Mouse (Mus musculus) cerebellum, postnatal 36 days (tissue): ENCODE data around the gene Gm17190.
"Not testable (repeated sequence)": the region's sequence is repeated elsewhere in the genome, so short reads cannot be mapped to it uniquely, and the experiment has no call there.

Experiments
- DNase-seq, 2 experiments: peaks; one replicate each; pipeline ENCODE4 v3.0.0; 2021 to 2022; ENCODE audit warnings: mixed read lengths in 2 of 2

The Gm17190 gene

DNA sequence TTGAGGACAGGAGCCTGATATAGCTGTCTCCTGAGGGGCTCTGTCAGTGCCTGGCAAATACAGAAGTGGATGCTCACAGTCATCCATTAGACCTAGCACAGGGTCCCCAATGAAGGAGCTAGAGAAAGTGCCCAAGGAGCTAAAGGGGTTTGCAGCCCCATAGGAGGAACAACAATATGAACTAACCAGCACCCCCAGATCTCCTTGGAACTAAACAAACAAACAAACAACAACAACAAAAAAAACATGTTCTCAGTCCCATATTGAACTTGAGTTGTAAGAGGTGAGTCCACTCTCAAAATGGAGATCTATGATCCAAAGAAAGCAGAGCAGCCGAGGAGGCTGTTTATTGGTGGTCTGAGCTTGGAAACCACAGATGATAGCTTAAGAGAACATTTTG lies at the start of gene Gm17190:
Gm17190 (plus strand) TSS at position 301 of the 400 bp plus-strand sequence.
- DNase-seq: not testable (repeated sequence)

DNA sequence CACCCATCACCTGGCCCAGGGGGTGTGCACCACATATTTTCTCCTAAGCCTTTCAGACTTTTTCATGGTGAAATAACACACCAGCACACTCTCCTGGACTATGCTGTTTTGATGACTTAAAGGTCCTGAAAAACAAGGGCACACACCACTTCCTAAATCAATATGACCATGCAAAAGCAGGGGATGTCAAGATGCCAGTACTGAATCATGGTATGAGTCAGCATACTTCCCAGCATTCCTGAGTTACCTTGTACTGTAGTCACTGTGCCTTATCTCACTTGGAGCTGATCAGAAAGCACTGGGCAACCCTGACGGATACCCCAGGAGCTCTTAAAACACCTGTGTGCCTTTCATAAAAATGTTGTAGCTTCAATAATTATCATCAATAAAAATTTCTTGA lies 42.3 kb upstream of the Gm17190 start:
- DNase-seq: no peak

DNA sequence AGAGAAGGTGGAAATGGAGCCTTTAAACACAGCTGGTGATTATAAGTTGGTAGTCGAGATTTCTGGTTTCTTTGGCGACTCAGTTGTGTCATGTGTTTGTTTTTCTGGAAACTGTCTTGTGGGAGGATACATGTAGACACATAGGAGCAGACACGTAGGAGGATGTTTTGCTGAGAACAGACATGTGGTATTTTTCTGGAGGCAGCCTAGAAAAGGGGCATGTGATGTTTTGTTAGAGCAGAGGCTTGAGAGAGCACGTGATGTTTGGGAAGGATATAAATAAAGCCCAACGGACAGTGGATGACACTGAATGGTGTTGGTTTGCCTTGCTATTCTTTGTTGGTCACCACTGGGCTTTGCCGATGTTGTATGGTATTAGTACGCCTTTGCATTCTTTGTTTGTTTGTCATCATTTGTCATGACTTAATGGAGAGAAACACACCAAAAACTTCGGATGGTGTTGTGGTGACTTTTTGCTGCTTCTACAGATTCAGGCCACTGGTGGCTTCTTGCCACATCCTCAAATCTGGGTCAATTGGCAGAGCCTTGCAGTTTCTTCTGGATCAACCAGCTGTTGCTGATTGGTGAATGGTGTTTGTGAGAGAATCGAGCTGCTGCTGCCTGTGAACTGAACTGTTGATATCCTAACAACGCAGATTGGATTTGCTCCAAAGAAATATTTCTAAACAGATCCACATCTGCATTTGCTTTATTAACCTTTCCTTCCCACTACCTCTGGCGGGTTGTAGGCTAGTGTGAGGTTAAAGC lies 41.4 kb upstream of the Gm17190 start:
- DNase-seq: no peak

DNA sequence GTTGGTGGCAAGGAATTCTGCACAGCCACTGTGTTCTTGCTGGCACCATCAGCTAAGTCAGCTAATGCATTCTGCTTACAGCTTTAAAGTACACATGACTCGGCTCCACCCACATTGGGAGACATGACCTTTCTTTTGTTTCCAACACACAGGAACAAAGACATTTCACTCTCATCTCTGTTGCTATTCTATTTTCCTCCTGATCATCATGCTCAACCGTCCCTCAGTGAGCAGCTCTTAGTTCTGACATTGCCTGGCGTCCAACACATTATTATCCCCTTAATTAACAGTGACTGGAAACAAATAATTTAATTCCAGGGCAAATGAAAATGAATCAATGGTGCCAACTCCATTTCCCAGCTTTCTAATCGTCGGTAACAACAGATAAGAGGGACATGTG lies 36.5 kb upstream of the Gm17190 start:
- DNase-seq: no peak

DNA sequence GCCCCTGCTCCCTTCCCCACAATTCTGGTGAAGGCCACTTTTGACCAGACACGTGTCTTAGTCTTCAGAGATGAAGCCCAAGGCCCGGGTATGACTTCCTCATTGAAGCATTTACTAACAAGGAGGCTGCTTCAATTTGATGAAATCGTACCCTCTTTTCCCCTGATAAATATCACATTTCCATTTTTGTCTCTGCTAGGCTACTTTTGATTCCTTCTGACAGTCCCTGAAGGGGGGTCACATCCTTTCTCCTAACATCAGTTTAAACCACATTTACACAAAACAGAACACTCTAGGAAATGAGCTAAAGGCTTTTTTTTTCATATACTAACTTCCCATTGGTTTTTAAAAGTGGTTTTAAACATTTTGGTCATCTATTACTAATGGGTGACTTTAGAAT lies 29.1 kb upstream of the Gm17190 start:
- DNase-seq: no peak

DNA sequence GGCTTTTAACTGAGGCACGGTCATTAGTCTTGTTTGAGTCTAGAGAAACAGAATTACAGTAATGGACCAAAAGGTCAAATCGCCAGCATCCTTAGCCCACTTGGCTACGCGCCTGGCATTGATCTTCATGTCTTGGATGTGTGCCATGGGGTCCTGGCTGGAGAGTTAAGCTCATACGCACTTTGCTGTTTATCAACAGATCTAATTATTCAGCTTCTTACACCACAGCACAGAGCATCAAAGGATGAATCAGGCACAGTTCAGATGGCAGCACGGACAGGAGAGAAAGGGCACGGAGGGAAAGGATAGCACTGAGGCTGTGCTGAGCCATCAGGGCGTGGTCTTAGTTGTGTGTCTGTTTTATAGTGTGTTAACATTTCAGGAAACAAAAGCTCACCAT lies 8.3 kb upstream of the Gm17190 start:
- no peak for DNase-seq

DNA sequence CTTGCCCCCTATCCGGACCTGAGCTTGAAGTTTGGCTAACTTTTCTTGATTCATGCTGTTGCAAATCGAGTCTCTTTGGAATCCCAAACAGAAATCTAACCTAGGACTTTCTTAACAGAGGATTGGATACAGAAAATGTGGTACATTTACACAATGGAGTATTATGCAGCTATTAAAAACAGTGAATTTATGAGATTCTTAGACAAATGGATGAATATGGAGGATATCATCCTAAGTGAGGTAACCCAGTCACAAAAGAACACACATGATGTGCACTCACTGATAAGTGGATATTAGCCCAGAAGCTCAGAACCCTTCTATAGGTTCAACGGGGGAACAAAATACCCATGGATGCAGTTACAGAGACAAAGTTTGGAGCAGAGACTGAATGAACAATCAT lies 578 bp upstream of the Gm17190 start, which contains the start of gene Gm20075:
Gm20075 (minus strand) TSS at position 101 of the 400 bp plus-strand sequence.
- DNase-seq: not testable (repeated sequence)

DNA sequence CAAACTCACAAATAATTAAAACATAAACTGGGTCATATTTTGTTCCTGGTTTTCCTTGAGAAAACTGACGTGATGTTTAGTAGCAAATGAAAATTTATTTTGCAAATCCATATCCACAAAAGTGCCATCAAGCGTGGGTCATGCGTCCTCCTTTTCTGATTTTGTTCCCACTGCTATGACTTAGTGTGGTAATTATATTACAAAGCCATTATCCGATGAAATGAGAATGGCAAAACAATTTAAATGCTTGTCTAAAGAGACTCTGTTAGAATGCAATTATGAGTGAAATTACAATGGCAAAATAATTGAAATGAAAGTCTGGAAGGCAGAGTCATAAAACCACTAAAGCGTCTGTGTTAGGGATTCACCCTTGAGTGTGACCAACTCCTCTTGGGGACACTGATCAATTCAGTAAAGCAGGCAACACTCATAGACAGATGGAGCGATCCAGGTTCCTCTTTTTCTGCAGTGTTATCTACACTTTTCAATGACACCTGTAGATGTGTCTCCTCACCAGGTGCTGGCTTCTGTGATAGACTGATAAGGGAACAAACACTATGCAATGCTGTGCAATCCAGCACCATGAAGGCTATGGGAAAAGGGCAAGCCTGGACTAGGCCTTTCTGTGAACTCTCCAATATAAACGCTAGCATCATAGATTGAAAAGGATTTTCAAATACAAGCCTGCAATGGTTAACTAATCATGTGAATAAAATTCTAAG lies 3.9 kb downstream of the Gm17190 start:
- no peak for DNase-seq

DNA sequence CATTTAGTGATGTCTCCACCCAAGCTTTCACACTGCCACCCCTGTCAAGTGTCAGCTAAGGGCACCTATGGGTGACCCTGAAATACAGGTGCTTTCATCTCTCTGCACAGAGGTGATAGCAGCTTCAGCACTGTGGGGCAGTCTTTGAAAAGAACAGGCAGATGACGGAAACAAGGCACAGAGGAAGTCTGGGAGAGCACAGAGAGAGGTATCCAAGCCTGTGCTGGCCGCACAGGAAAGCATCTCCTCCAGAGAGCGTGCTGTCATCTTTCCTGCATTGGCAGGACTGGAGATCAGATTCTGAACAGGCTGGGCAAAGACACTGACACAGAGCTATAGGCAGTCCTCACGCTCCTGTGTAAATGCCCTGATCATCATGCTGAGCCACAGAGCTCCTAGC lies 9.1 kb downstream of the Gm17190 start:
- DNase-seq: no peak

DNA sequence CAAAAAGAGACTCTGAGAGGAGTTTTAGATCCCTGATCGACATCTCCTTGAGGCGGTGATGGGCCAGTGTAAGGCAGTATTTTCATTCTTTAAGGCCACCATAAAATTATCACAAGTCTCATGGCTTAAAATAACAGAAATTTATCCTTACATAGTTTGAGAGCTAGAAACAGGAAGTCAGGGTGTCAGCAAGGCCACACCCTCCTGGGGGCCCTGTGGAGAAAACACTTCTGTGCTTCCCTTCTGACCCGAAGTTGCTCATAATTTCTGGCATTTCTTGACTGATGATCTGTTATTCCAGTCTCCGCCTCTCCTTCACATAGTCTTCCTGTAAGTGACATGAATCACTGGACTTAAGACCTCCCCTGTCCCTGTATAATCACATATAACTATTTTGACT lies 24.5 kb downstream of the Gm17190 start:
- DNase-seq: no peak

DNA sequence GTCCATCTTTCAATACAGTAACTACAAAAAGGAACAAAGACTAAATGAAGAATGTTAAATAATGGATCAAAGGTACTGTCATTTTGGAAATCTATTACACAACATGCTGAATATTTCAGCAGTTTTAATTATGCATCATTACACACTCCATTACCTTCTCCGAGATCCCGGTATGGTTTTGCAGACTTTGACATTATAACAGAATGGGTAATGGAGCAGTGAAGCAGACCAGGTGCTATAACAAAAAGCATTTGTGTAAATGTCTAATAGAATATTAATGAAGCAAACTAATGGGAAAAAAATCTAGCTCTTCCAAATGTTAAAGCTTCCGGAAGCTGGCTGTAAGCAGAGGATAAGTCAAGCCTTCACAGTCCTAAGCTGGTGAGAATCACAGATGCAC lies 28.9 kb downstream of the Gm17190 start:
- no peak for DNase-seq

DNA sequence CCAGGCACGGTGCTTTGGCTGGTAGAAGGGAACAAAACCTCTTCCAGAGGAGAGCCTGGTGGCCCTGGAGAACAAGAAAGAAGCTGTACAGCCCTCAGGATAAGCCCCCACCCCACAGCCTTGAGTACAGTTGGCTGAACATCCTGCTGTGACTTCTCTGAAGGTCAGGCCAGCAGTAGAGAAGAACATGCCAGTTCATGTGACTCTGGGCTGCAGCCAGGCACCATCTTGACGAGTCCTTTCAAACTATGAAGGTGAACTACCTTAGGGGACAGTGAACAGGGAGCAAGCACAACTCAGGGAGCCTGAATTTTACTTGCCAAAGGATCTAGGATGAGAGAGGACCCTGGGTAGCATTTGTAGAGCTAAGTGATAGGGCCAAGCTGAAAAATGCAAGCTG lies 30.9 kb downstream of the Gm17190 start:
- no peak for DNase-seq

DNA sequence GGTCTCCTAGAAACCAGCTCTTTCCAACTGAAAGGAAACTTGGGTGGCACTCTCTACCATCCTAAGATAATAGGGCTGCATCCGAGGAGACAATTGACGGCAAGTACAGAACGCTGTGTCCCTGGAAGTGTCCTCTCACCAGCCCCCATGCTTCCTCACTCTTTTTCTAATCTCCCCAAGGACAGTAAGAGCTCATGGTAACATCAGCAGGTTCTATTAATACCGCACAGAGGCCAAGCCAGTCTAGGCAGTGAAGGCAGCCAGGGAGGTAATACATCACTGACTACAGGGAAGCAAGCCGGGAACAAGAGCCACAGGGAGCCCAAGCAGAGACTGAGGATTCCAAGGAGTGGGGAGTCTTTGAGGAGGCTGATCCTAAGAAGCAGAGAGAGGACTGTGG lies 43.2 kb downstream of the Gm17190 start:
- DNase-seq: no peak

DNA sequence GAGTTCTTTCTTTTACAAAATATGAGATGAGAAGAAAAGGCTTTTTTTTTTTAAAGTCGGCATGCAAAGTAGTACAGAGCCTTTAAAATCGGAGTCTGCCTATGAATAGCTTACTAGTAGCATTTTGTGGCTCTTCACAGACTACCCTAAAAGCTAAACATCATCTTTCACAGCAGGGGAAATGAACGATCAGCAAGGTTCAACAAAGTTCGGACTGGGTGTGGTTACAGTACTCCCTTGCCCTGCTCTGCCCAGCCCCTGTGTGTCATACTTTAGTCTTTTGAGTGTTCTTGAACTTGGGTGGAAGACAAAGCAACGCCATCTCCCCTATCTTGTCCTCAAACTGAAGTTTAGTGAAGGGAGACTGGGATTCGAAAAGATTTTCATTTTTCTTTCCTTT lies 44.8 kb downstream of the Gm17190 start:
- no peak for DNase-seq

DNA sequence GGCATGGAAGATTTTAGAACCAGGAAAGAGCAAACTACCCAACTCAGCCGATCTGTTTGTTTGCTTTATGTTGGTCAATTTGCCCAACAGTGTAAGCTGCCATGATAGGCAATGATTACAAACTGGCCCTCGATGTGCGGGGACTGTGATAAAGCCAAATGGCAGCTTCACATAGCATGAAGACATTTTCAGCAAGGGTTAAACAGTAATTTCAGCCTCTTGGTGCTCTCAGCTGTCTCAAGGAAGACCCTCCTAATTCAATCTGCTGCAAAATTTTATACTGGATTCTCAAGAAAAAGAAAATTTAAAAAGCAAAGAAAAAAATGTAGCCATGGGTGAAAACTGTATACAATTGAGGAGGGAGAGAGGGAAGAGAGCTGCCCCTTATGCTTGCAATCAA lies 47.2 kb downstream of the Gm17190 start:
- no peak for DNase-seq

DNA sequence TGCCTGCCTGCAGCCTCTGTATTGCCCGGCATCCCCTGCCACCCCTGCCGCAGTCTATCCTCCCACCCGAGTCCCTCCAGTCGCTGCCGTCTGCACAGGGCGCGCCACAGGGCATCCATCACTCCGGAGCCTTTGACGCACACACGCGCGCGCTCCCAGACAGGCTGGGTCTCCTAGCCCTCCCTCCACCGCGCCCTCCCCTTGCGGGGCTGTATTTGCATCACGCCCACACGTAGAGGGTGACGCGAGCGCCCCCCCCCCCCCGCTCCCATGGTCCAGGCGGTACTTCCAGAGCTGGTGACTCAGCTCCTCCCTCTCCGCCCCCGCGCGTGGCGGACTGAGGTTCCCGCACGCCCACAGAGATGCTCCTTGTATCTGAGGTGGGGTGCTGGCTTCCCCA lies 49.2 kb downstream of the Gm17190 start:
- peak; percentile 66 to 75 for DNase-seq

DNA sequence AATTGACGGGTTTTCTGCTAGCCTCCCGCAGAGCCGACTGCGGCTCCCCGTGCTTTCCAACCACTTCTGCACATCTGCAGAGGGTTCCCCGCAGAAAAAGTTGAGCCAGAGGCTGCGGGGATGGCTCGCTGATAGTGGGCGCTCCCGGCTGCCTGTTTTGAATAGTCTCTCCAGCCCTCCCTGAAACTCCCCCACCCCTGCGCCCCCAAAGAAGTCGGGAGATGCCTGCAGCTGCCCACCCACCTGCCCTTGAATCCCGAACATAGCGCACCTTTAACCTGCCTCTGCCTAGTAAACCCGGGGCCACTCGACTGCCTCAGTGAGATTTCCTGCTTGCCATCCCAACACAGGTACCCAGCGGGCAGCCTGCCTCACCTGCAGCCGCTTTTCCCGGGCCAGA lies 50.1 kb downstream of the Gm17190 start:
- peak in 1 of 2 experiments; percentile 8 for DNase-seq

DNA sequence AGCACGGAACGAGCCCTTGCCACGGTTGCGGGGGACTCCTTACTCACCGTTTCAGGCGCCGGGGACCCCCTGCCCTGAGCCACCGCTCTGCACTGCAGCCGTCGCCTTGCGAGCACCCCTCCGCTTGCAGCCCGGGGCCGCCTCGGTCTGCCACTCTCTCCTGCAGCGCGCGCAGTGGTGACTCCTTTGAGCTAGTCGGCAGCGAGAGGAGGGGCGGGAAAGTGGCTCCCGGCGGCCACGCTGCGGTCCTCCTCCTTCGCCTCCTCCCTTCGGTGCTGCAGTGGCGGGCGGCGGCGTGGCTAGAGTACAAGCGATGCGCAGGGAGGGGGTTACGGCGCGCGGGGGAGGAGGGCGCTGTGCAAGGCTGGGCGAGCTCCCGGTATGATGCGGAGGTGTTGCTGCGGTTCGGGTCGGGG lies 50.6 kb downstream of the Gm17190 start, which contains the start of gene Sv2c:
Sv2c (minus strand) TSS at position 177 of the 416 bp plus-strand sequence.
- peak; percentile 43 to 54 for DNase-seq
